Mouse (Mus musculus) liver (tissue): ENCODE data around the gene Atl1.

Experiments
- DNase-seq: peaks from one replicate; pipeline ENCODE4 v3.0.0-alpha.2; 2020; ENCODE audit warnings: mixed read lengths

The Atl1 gene

DNA sequence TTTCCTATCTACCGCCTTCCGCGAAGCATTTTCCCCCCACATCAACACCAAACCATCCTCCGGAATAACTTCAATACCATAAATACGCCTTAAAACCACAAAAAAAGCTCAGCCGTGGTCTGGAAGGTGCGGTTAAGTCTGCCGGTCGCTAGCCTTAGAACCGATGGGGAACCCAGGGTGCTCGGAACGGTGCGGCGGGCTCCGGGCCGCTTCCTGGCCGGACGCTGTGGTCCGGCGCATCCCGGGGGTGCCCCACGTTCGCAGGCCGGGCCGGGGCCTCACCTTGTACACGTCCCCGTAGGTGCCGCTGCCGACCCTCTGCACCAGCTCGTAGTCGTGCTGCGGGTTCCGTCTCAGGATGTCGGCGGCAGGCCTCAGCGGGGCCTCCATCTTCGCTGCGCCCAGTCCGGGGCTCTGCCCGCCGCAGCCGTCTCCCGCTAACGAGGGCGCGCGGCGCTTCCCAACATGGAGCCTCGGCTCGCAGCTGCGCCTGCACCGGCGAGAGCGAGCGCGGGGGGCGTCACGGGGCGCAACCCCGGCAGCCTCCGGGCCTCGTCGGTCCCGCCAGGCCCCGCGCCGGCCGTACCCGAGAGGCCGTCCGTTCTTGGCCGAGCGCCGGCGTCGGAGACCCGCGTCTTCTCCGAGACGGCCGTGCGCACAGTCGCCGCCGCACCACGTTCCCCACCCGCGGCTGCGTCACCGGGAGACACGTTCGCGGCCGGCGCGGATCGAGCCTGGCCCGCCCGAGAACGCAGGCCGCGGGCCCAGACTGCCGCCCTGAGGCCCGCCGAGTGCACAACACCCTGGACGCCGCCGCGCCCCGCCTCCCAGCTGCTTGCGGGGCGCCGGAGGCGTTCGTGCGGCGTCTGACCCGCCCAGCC is at the start of gene Atl1, which contains the start of gene Map4k5:
Gene Atl1, plus strand, starts transcription at position 244 of the 881 bp plus-strand sequence.
Gene Map4k5, minus strand, starts transcription at position 830 of the 881 bp plus-strand sequence.
- peak; percentile 94 for DNase-seq

DNA sequence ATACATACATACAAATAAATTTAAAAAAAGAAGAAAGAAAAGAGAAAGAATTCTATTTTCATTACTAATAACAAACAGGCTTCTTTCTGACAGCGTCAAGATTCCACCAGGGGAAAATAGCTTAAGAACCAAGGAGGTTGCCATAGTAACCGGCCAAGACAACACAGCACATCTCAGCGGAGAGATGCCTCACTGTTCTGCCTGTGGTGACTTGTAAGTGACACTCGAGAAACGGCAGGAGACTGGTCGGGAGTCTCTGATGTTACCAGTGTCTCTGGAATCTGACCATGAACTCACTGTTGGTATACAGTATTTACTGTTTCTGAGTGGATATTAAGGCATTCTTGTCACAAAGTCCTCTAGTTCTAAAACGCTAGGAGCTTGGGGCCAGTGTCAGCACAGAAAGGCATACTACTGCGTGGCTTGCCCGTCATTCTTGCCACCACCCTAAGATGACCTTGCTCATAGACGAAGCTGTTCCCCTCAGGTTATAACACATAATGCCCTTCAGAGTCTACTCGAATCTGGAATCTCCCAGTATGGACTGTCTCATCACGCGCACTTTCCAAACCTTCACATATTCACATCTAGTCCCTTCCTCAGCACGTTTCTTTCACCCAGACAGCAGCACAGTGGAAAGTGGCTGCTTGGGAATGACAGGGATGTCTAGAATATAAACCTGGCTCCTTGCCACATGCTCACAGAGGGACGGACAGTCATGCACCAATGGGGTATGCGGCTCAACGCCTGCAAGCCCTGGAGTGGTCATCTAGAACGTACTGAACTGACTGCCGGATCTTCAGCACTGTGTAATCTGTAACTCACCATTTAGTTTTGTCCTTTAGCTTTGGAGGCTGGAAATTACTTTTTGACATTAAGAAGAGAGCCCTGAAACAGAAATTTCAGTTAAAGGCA is 48.6 kb upstream of the Atl1 start:
- no peak for DNase-seq

DNA sequence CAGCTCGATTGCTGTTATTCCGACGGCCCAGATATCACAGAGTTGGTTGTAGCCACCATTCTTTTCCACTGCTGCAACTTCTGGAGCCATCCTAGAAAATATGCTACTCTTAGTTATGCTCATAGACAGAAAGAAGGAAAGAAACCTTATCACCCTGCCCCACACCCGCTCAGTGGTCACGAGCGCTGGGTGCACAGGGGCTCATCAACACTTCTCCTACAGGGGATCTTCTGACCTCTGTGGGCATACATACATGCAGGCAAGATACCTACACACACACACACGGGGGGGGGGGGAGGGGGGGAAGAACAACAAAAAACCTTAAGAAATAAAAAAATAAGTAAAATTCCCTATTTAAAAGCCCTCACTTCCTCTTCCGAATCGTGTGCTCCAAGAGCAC is 46.7 kb upstream of the Atl1 start:
- DNase-seq = no peak

DNA sequence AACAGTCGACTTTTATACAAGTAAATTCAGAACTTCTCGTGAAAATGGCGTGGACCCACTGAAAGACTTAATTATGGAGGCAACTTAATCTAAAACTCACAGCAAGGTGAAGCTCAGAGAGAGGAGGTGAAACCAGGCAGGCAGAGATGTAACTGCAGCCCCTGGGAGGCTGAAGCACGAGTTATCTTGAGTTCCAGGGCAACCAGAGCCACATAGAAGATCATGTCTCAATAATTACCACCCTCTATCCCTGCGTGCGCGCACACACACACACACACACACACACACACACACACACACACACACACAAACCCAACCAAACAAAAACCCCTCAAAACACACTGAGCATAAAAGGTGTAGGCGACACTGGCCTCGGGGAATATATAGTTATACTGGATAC is 45.9 kb upstream of the Atl1 start:
- DNase-seq = no peak

DNA sequence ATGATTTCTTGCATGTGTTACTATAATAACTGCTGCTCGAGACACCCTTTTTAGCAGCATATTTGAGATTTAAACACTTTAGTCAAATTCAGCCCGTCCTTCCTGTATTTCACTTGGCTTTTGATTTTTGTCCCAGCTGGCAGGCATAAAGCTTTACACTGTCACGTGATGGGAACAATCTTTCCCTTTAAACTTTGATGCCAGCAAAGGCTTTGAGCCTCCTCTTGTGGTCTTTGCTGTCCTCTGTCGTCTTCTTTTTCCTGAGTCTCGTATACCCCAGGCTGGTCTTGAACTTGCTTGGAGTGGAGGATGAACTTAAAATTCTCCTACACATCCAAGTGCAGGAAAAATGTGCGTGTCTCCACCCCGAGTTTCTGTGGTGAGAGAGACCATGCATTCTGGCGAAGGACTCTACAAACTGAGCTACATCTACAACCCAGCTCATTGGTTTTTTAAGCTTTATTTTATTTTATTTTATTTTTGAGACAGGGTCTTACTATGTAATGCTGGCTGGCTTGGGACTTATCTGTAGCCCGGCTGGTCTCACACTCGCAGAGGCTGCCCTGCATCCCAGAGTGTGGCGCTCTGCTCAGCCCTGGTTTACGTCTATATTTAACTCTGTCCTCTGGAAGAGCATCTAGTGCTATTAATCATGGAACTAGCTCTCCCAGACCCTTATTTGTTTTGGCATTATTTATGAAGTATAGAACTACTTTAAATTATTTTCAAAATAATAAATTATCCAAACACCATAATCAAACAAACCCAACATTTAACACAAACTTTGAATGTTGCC is 44.1 kb upstream of the Atl1 start:
- no peak for DNase-seq

DNA sequence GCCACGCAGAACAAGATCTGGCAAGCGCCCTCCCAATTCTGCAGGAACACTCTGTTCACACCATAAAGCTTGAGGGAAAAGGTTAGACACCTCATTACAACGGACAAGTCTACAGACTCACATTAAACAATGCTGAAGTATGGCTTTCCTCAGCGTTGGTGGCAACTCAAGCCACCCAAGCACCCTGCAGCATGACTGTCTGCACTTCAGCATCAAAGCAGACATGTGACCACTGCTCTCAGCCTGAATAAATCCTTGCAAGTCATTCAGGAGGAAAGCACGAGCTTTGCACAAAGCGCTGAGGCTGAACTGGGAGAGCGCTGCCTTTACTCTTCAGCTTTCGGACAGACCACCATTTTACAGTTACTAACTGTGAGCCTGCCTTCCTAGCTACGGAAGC is 40.1 kb upstream of the Atl1 start:
- no peak for DNase-seq

DNA sequence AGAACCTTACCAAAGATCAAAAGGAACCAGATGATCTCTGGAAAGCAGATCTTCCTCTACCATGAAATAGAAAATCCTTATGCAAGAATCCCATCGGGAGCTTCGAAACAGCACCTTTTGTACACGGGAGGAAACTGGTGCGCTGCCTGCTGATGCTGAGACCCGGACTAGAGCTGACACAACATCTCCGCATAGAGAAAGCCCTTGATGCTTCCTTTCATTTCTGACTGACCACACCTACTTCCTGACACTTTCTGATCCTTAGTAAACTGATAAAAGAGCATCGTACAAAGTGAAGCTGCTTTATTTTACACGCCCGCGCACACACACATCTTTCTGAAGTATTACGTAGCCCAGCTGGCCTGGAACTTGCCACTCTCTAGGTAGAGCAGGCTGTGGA is 39.0 kb upstream of the Atl1 start:
- DNase-seq = no peak

DNA sequence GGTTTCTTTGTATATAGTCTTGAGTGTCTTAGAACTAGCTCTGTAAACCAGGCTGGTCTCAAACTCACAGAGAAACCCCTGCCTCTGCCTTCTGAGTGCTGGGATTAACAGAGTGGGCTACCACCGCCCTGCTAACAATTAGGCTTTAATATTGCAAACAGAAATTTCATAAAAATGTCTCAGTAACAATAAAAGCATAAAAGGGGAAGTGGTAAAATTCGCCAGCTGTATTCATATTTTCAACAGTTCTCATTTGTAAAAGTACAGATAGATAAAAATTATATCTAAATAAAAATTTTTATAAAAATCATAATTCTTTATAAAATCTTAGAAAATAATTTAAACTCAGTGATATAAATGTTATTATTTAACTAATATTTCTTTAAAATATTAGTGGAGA is 38.5 kb upstream of the Atl1 start:
- no peak for DNase-seq

DNA sequence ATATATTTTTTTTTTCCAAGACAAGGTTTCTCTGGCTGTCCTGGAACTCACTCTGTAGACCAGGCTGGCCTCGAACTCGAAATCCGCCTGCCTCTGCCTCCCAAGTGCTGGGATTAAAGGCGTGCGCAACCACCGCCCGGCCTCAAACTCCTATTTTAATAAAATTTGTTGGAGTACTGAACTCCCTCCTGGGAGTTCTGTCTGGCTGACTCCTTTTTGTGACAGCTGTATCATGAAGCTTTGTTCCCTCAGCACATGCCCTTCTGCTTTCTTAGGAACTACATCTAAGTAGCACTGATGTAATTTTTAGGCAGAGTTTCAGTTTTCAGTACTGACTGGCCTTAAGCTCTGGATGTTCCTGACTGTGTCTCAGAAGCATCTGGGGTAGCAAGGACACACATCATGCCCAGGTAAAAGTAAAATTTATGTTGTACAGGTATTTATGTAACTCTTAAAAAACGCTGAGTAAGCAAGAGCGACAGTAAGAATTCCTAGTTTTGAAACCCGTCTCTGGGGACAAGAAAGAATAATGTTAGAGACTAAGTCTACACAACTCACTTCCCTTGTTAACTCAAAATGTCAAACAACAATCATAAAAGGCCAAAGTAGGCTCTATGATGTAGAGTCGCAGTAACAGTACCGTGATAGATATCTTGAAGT is 36.6 kb upstream of the Atl1 start:
- DNase-seq = no peak

DNA sequence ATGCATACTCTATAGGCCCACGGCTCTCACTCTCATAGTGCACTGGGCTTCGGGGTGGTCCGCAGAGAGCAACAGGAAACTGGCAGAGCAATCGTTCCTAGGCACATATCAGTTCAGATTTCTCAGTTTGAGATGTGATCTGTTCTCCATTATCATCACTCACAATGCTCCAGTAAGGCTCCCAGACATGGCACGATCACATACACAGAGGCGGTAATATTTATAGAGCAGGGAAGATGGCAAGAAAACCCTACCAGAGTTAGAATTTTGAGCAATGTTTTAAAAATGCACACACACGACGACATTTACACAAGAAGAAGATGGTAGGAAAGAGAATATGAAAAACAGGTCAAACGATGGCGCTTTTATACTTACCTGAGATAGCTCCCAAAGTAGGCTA is 36.0 kb upstream of the Atl1 start:
- DNase-seq = no peak

DNA sequence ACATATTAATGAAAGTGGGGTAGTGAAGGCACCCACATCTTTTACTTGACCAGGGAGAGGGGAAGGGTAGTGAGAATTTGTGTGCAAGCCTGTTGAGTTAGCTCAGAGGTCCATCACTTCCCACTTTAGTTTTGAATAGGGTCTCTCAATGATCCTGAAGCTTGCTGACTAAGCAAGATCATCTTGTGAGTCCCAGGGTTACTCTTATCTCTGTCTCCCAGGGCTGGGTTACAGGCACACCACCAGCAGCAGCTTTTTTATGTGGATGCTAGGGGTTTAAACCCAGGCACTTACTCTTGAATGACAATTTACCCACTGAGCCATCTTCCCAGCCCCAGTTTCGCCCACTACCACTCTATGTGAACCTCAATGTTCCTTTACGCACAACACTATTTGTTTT is 34.8 kb upstream of the Atl1 start:
- peak; percentile 60 for DNase-seq

DNA sequence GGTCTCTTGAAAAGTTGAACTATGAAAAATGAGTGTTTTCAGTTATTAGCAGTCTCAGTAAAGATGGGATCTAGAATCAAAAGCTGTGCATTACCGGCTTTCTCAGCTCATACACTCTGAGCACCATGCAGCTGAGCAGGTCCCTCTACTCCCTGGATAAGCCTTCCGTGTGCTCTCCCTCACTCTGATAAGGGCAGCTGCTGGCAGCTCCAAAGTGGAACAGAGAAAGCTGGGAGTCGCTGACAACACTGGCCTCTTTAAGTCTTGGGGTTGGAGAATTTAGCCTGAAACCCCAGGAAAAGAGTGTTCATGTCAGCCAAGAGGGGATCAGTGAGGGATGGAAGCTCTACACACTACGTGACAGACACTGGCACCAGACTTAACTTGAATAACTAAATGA is 33.6 kb upstream of the Atl1 start:
- DNase-seq = peak; percentile 68

DNA sequence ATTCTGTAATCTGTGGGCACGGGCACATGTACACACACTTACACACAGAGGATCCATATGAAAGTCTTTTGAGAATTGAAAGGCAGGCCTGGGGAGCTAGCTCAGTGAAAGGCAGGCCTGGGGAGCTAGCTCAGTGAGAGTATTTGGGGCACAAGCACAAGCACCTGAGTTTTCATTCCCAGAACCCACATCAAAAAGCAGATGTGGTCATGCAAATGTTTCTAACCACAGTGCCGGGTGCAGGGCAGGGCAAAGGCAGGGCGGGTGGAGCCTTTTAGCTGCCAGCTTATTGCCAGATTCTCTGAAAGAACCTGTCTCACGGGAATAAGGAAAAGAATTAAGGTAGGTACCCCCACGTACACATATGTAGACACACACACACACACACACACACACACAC is 28.9 kb upstream of the Atl1 start:
- DNase-seq = no peak

DNA sequence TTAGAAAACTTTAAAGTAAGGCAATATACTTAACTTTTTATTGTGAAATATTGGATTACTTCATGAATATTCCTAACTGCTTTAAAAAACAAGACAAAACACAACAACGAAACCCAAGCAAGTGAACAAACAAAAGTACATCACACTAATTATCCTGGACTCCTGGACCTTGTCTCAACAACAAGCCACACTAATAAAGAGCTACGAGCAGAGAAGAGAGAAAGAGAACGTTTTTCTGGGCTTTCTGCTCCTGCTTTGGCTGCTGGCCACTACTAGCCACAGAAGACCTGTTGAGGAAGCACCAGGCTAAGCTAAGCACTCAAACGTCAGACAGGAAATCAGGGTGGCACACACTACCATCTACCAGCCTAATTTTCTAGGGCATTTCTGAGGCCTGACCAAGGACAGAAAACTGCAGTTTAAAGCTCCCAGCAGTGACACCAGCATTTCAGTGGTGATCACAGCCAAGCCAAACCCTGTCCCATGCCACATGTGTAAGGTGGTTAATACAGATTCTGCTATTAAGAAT is 28.2 kb upstream of the Atl1 start:
- DNase-seq = no peak

DNA sequence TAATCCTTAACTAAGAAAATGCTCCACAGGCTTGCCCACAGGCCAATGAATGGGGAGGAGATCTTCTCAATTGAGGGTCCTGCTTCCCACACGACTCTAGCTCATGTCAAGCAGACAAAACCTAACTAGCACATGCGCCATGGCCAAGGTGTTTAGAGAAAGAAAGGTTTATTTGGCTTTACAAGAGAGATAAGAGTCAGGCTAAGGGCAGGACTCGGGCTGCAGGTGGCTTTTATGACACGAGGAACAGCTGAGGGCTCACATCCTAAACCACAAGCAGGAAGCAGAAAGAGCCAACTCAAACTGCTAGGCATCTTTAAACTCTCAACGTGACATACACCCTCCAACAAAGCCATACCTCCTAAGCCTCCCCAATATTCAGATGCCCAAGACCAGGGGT is 25.1 kb upstream of the Atl1 start:
- no peak for DNase-seq

DNA sequence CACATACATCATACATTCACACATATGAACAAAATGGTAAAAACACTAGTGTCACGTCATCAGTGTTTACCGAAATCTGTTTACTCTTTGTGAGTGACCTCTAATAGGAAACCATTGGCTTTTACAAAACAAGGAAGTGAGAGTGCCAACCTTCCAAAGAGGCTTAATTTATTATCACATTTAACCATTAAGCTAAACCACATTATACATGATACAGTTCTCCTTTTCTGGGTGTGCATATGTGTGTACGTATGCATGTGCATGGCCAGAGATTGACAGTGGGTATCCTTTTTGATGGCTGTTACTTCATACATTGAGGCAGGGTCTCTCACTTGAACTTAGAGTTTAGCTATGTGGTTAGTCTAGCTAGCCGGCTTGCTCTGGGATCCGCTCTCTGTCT is 20.8 kb upstream of the Atl1 start:
- DNase-seq = no peak

DNA sequence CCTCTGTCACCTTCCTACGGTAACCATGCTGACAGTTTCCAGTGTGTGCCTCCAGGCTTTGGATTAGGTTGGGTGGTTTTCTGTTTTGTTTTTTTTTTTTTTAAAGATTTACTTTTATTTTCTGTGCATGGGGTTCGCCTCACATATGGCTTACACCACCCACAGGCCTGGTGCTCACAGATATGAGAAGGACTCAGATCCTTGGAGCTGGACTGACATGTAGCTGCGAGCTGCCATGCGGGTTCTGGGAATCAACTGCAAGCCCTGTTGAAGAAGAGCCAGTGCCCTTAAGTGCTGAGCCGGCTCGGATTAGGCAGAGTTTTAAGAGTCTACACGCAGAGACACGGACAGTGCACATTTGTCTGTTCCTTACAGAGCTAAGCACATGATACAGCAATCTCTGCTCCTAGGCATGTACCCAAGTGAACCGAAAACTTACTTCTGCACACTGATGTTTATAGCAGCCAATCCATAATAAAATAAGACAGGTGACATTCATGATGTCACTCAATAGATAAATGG is 14.5 kb upstream of the Atl1 start:
- DNase-seq = no peak

DNA sequence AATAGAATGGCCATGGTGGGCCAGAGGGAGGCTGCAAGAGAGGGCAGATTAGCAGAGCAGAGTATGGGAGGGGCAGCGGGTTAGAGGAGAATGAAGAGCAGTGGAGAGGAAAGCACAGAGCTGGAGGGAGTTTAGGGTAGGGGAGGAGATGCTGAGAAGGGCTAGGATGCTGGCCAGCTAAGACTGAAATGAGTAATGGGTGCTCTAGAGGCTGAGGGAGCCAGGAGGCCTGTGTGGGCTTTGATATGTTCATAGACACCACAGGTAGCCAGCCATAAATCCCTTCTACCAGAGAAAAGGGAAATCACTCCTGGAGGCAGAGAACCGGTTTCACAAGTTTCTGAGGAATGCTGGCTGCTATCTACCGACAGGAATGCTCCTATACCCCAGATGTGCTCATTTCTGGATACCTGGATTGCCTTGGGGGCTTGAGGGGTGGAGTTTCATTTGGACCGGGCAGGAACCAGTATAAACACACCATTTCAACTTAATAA is 13.2 kb upstream of the Atl1 start:
- no peak for DNase-seq

DNA sequence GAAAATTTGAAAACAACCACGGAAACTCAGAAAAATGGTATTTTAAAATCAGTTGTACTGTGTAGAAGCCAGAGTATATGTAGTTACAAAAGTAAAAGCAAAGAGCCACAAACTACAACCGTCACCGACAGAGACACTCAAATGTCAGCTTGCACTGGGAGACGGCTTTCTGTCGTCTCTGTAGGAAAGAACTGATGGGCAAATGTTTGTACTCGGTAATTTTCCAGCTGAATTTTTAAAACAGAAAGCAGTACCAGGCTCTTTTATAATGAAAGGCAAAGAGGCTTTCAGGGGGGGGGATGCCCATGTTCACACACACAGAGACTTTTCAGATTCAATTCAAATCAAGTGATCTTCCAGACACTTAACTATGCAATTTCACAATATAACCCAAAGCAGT is 12.7 kb upstream of the Atl1 start:
- DNase-seq = no peak

DNA sequence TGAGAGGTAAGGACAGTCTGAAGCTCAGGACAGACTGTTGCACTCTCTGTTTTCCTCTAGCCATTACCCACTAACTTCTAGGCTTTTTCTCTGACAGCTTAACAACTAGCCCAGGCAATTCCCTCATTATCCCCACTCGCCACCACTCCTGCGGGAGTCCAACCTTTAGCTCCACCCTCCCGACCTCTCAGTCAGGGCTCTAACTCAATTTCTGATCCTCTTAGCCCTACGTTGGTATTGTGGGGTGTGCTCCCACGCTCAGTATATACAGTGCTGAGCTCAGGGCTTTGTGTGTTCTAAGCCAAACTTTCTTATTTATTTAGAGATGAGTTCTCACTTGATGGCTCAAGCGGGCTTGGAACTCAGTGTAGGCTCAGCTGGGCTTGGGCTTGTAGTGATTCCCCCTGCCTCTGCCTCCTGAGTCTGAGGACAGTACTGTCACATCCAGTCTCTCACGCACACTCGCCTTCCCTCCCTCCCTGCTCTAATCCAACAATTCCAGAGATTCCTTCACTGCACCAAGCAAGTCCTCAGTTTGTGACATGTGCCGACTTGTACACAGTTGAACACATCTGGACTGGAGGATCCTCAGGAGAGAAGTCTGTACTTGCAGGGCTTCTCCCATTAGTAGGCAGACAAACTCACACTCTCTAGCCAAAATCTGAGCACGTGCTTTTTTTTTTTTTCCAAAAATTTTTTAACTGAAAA is 11.1 kb upstream of the Atl1 start:
- DNase-seq = no peak

DNA sequence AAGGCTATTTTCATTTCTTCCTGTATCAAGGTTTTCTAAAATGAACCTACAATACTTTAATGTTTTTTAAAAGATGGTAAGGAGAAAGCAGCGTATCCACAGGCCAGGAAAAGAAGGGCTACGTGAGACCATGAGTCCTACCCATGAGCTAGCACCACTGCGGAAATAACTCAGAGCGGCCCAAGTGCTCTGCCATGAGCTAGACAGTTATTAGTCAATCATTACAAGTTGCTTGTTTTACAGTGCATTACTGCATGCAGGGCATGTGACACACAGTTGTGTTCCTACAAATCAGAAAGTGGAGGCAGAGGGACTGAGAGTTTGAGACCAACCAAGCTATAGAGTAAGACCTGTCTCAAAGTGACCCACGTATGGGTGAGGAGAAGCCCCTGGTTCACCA is 8.4 kb upstream of the Atl1 start:
- DNase-seq = no peak
